Mouse (Mus musculus): Measurements from ENCODE around the gene Adgra1. TPM values are rescaled to one million over a fixed set of nuclear protein-coding genes. Genes with fewer than 3 reads are reported as not detected.

Gene Adgra1
- total RNA-seq, 1 experiment from 2014 or later, result not detected

GRCm38 (mm10) chr7:139845101-139845500 is 11.1 kb downstream of the Adgra1 start:
- no peak for ATAC-seq (replicated peaks; ENCODE audit: low read depth, poor library complexity, severe bottlenecking)

- ATAC-seq (replicated peaks; ENCODE audit: low read depth, poor library complexity, severe bottlenecking), result no peak
Observed at GRCm38 (mm10) chr7:139850152-139850551, 16.2 kb downstream of the Adgra1 start.

- no peak for ATAC-seq (replicated peaks; ENCODE audit: low read depth, poor library complexity, severe bottlenecking)
Observed at GRCm38 (mm10) chr7:139850677-139851076, 16.7 kb downstream of the Adgra1 start.

- ATAC-seq (replicated peaks; ENCODE audit: low read depth, poor library complexity, severe bottlenecking), result no peak
Observed at GRCm38 (mm10) chr7:139851098-139851497, 17.1 kb downstream of the Adgra1 start.

GRCm38 (mm10) chr7:139855261-139855660 is 21.3 kb downstream of the Adgra1 start:
- ATAC-seq (replicated peaks; ENCODE audit: low read depth, poor library complexity, severe bottlenecking), result no peak

GRCm38 (mm10) chr7:139861411-139861810 is 27.4 kb downstream of the Adgra1 start:
- no peak; the same call in 1 of the 2 replicates for ATAC-seq (replicated peaks; ENCODE audit: low read depth, poor library complexity, severe bottlenecking)

- no peak for ATAC-seq (replicated peaks; ENCODE audit: low read depth, poor library complexity, severe bottlenecking)
Observed at GRCm38 (mm10) chr7:139863076-139863475, 29.1 kb downstream of the Adgra1 start.

- no peak for ATAC-seq (replicated peaks; ENCODE audit: low read depth, poor library complexity, severe bottlenecking)
Observed at GRCm38 (mm10) chr7:139864253-139864652, 30.3 kb downstream of the Adgra1 start.

GRCm38 (mm10) chr7:139864871-139865270 is 30.9 kb downstream of the Adgra1 start:
- ATAC-seq (replicated peaks; ENCODE audit: low read depth, poor library complexity, severe bottlenecking), result no peak

GRCm38 (mm10) chr7:139871014-139871413 is 37.0 kb downstream of the Adgra1 start:
- no peak for ATAC-seq (replicated peaks; ENCODE audit: low read depth, poor library complexity, severe bottlenecking)

- no peak; the same call in 1 of the 2 replicates for ATAC-seq (replicated peaks; ENCODE audit: low read depth, poor library complexity, severe bottlenecking)
Observed at GRCm38 (mm10) chr7:139877167-139877792, 43.3 kb downstream of the Adgra1 start.

GRCm38 (mm10) chr7:139878122-139878521 is 44.1 kb downstream of the Adgra1 start:
- ATAC-seq (replicated peaks; ENCODE audit: low read depth, poor library complexity, severe bottlenecking), result no peak

- no peak for ATAC-seq (replicated peaks; ENCODE audit: low read depth, poor library complexity, severe bottlenecking)
Observed at GRCm38 (mm10) chr7:139878621-139879020, 44.6 kb downstream of the Adgra1 start.

GRCm38 (mm10) chr7:139883545-139883944 is 49.6 kb downstream of the Adgra1 start:
- ATAC-seq (replicated peaks; ENCODE audit: low read depth, poor library complexity, severe bottlenecking), result no peak

- ATAC-seq (replicated peaks; ENCODE audit: low read depth, poor library complexity, severe bottlenecking), result no peak
Observed at GRCm38 (mm10) chr7:139891779-139892178, 57.8 kb downstream of the Adgra1 start.

- ATAC-seq (replicated peaks; ENCODE audit: low read depth, poor library complexity, severe bottlenecking), result no peak
Observed at GRCm38 (mm10) chr7:139894655-139895557, 60.9 kb downstream of the Adgra1 start, which contains the start of gene Kndc1. Gene Kndc1, plus strand, starts transcription at chr7:139894696.

GRCm38 (mm10) chr7:139896271-139896670 is 62.3 kb downstream of the Adgra1 start:
- ATAC-seq (replicated peaks; ENCODE audit: low read depth, poor library complexity, severe bottlenecking), result no peak

- ATAC-seq (replicated peaks; ENCODE audit: low read depth, poor library complexity, severe bottlenecking), result no peak
Observed at GRCm38 (mm10) chr7:139896796-139897195, 62.8 kb downstream of the Adgra1 start.

- ATAC-seq (replicated peaks; ENCODE audit: low read depth, poor library complexity, severe bottlenecking), result no peak
Observed at GRCm38 (mm10) chr7:139898606-139899005, 64.6 kb downstream of the Adgra1 start.

GRCm38 (mm10) chr7:139899505-139899904 is 65.5 kb downstream of the Adgra1 start:
- no peak for ATAC-seq (replicated peaks; ENCODE audit: low read depth, poor library complexity, severe bottlenecking)

- ATAC-seq (replicated peaks; ENCODE audit: low read depth, poor library complexity, severe bottlenecking), result no peak
Observed at GRCm38 (mm10) chr7:139900456-139900855, 66.5 kb downstream of the Adgra1 start.

Data from common myeloid progenitor, adult 5-6 weeks (primary cell).